Mouse (Mus musculus): ENCODE measurements around the gene Cmpk1. TPM values are rescaled to one million over a fixed set of nuclear protein-coding genes. Genes with fewer than 3 reads are reported as not detected.

The Cmpk1 gene
- polyA plus RNA-seq, 1 experiment from 2014 or later: 64.8 TPM

- no peak for ATAC-seq (ENCODE audit: insufficient number of reproducible peaks, insufficient read depth, low FRiP score, low read depth)
- Histone ChIP-seq H3K27me3 (ENCODE audit: control insufficient read depth, insufficient read depth, low read length) (peaks cover 51% of the 10 kb centered on the region), H3K9ac (ENCODE audit: low read length) (no peak overlapping the region), H3K4me2 (ENCODE audit: low read length) (no peak overlapping the region), H3K4me1 (ENCODE audit: control insufficient read depth in 2 of 2, insufficient read depth in 2 of 2, low read length in 2 of 2) (no peaks in the 10 kb centered on the region; a peak in 1 of 4 replicates), H3K27ac (replicated peaks in 1 of 2; ENCODE audit: control insufficient read depth in 1 of 2, insufficient read depth in 1 of 2, low read depth in 2 of 2, low read length in 2 of 2) (no peak overlapping the region), H3K9me3 (ENCODE audit: control insufficient read depth, low read length) (no peaks in the 10 kb centered on the region), H3K4me3 (ENCODE audit: control insufficient read depth in 1 of 2, insufficient read depth in 1 of 2, low read depth in 1 of 2, low read length in 2 of 2) (no peak overlapping the region), H3K36me3 (ENCODE audit: control insufficient read depth, insufficient read depth, low read length) (no peaks in the 10 kb centered on the region)
- 38% methylated on average over 5 of the region's 5 CpGs for WGBS
These were observed 42.0 kb downstream of the Cmpk1 start for GRCm38 (mm10) chr4:114945021-114945420.

GRCm38 (mm10) chr4:114942583-114942982, 44.5 kb downstream of the Cmpk1 start:
- no peak overlapping the region for H3K4me3 ChIP-seq (ENCODE audit: control insufficient read depth in 1 of 2, insufficient read depth in 1 of 2, low read depth in 1 of 2, low read length in 2 of 2)
- H3K9ac ChIP-seq (ENCODE audit: low read length): no peak overlapping the region
- no peaks in the 10 kb centered on the region; a peak in 1 of 4 replicates for H3K4me1 ChIP-seq (ENCODE audit: control insufficient read depth in 2 of 2, insufficient read depth in 2 of 2, low read length in 2 of 2)
- no peaks in the 10 kb centered on the region for H3K36me3 ChIP-seq (ENCODE audit: control insufficient read depth, insufficient read depth, low read length)
- no peak overlapping the region for H3K27ac ChIP-seq (replicated peaks in 1 of 2; ENCODE audit: control insufficient read depth in 1 of 2, insufficient read depth in 1 of 2, low read depth in 2 of 2, low read length in 2 of 2)
- H3K27me3 ChIP-seq (ENCODE audit: control insufficient read depth, insufficient read depth, low read length): peaks cover 43% of the 10 kb centered on the region
- H3K4me2 ChIP-seq (ENCODE audit: low read length): no peak overlapping the region
- ATAC-seq (ENCODE audit: insufficient number of reproducible peaks, insufficient read depth, low FRiP score, low read depth): no peak
- H3K9me3 ChIP-seq (ENCODE audit: control insufficient read depth, low read length): no peaks in the 10 kb centered on the region
- WGBS: 68% methylated on average over 8 of the region's 8 CpGs

- ATAC-seq (ENCODE audit: insufficient number of reproducible peaks, insufficient read depth, low FRiP score, low read depth): no peak
- 61% methylated on average over 4 of the region's 4 CpGs for WGBS
These were observed 44.9 kb downstream of the Cmpk1 start for GRCm38 (mm10) chr4:114942112-114942511.

DNA sequence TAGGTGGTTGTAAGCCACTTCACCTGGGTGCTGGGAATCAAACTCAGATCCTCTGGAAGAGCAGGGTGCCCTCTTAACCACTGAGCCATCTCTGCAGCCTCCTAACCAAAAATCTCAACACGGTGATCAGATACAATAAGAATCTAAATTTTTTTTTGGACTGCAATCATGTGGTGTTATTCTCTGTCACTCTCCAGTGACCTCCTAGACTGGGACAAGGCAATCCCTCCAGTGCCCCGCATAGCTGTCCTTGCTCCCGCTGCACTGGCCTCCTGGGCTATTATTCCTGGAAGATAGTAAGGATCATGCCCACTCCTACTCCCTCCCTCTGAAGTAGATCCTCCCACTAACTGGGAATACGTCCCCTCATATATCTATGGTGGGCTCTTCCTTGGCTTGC, 45.7 kb downstream of the Cmpk1 start:
- H3K4me1 ChIP-seq (ENCODE audit: control insufficient read depth in 2 of 2, insufficient read depth in 2 of 2, low read length in 2 of 2): no peaks in the 10 kb centered on the region; a peak in 1 of 4 replicates
- no peak overlapping the region for H3K4me3 ChIP-seq (ENCODE audit: control insufficient read depth in 1 of 2, insufficient read depth in 1 of 2, low read depth in 1 of 2, low read length in 2 of 2)
- peaks cover 33% of the 10 kb centered on the region for H3K27me3 ChIP-seq (ENCODE audit: control insufficient read depth, insufficient read depth, low read length)
- no peak overlapping the region for H3K27ac ChIP-seq (replicated peaks in 1 of 2; ENCODE audit: control insufficient read depth in 1 of 2, insufficient read depth in 1 of 2, low read depth in 2 of 2, low read length in 2 of 2)
- no peak overlapping the region for H3K9ac ChIP-seq (ENCODE audit: low read length)
- H3K9me3 ChIP-seq (ENCODE audit: control insufficient read depth, low read length): no peaks in the 10 kb centered on the region
- no peak overlapping the region for H3K4me2 ChIP-seq (ENCODE audit: low read length)
- H3K36me3 ChIP-seq (ENCODE audit: control insufficient read depth, insufficient read depth, low read length): no peaks in the 10 kb centered on the region
- ATAC-seq (ENCODE audit: insufficient number of reproducible peaks, insufficient read depth, low FRiP score, low read depth): no peak
- 70% methylated on average over 4 of the region's 4 CpGs for WGBS

More at GRCm38 (mm10) chr4:114942112-114942511, 44.9 kb downstream of the Cmpk1 start:
- Histone ChIP-seq H3K9ac (ENCODE audit: low read length) (no peak overlapping the region), H3K4me2 (ENCODE audit: low read length) (no peak overlapping the region), H3K27me3 (ENCODE audit: control insufficient read depth, insufficient read depth, low read length) (peaks cover 41% of the 10 kb centered on the region), H3K9me3 (ENCODE audit: control insufficient read depth, low read length) (no peaks in the 10 kb centered on the region), H3K4me1 (ENCODE audit: control insufficient read depth in 2 of 2, insufficient read depth in 2 of 2, low read length in 2 of 2) (no peaks in the 10 kb centered on the region; a peak in 1 of 4 replicates), H3K27ac (replicated peaks in 1 of 2; ENCODE audit: control insufficient read depth in 1 of 2, insufficient read depth in 1 of 2, low read depth in 2 of 2, low read length in 2 of 2) (no peak overlapping the region), H3K4me3 (ENCODE audit: control insufficient read depth in 1 of 2, insufficient read depth in 1 of 2, low read depth in 1 of 2, low read length in 2 of 2) (no peak overlapping the region), H3K36me3 (ENCODE audit: control insufficient read depth, insufficient read depth, low read length) (no peaks in the 10 kb centered on the region)

- Histone ChIP-seq H3K9me3 (ENCODE audit: control insufficient read depth, low read length) (no peaks in the 10 kb centered on the region), H3K36me3 (ENCODE audit: control insufficient read depth, insufficient read depth, low read length) (no peaks in the 10 kb centered on the region), H3K27me3 (ENCODE audit: control insufficient read depth, insufficient read depth, low read length) (peaks cover 29% of the 10 kb centered on the region), H3K9ac (ENCODE audit: low read length) (no peak overlapping the region), H3K4me3 (ENCODE audit: control insufficient read depth in 1 of 2, insufficient read depth in 1 of 2, low read depth in 1 of 2, low read length in 2 of 2) (no peak overlapping the region), H3K4me2 (ENCODE audit: low read length) (no peak overlapping the region), H3K27ac (replicated peaks in 1 of 2; ENCODE audit: control insufficient read depth in 1 of 2, insufficient read depth in 1 of 2, low read depth in 2 of 2, low read length in 2 of 2) (no peak overlapping the region), H3K4me1 (ENCODE audit: control insufficient read depth in 2 of 2, insufficient read depth in 2 of 2, low read length in 2 of 2) (no peaks in the 10 kb centered on the region)
- 44% methylated on average over 3 of the region's 3 CpGs for WGBS
- ATAC-seq (ENCODE audit: insufficient number of reproducible peaks, insufficient read depth, low FRiP score, low read depth): no peak
These were observed 48.8 kb downstream of the Cmpk1 start for GRCm38 (mm10) chr4:114938248-114938647.

- H3K27me3 ChIP-seq (ENCODE audit: control insufficient read depth, insufficient read depth, low read length): peaks cover 35% of the 10 kb centered on the region
- no peaks in the 10 kb centered on the region for H3K4me1 ChIP-seq (ENCODE audit: control insufficient read depth in 2 of 2, insufficient read depth in 2 of 2, low read length in 2 of 2)
- no peaks in the 10 kb centered on the region for H3K9me3 ChIP-seq (ENCODE audit: control insufficient read depth, low read length)
- 51% methylated on average over 4 of the region's 4 CpGs for WGBS
- no peak overlapping the region for H3K9ac ChIP-seq (ENCODE audit: low read length)
- ATAC-seq (ENCODE audit: insufficient number of reproducible peaks, insufficient read depth, low FRiP score, low read depth): no peak
- no peaks in the 10 kb centered on the region for H3K36me3 ChIP-seq (ENCODE audit: control insufficient read depth, insufficient read depth, low read length)
- no peak overlapping the region for H3K4me3 ChIP-seq (ENCODE audit: control insufficient read depth in 1 of 2, insufficient read depth in 1 of 2, low read depth in 1 of 2, low read length in 2 of 2)
- no peak overlapping the region for H3K27ac ChIP-seq (replicated peaks in 1 of 2; ENCODE audit: control insufficient read depth in 1 of 2, insufficient read depth in 1 of 2, low read depth in 2 of 2, low read length in 2 of 2)
- no peak overlapping the region for H3K4me2 ChIP-seq (ENCODE audit: low read length)
These were observed 49.5 kb downstream of the Cmpk1 start for GRCm38 (mm10) chr4:114937459-114938047.

GRCm38 (mm10) chr4:114934188-114934587, 52.9 kb downstream of the Cmpk1 start:
- Histone ChIP-seq H3K4me2 (ENCODE audit: low read length) (no peak overlapping the region), H3K9ac (ENCODE audit: low read length) (no peak overlapping the region), H3K4me1 (ENCODE audit: control insufficient read depth in 2 of 2, insufficient read depth in 2 of 2, low read length in 2 of 2) (no peaks in the 10 kb centered on the region), H3K27me3 (ENCODE audit: control insufficient read depth, insufficient read depth, low read length) (peaks cover 50% of the 10 kb centered on the region), H3K4me3 (ENCODE audit: control insufficient read depth in 1 of 2, insufficient read depth in 1 of 2, low read depth in 1 of 2, low read length in 2 of 2) (no peak overlapping the region), H3K27ac (replicated peaks in 1 of 2; ENCODE audit: control insufficient read depth in 1 of 2, insufficient read depth in 1 of 2, low read depth in 2 of 2, low read length in 2 of 2) (no peak overlapping the region), H3K9me3 (ENCODE audit: control insufficient read depth, low read length) (no peaks in the 10 kb centered on the region), H3K36me3 (ENCODE audit: control insufficient read depth, insufficient read depth, low read length) (no peaks in the 10 kb centered on the region)
- 81% methylated on average over 6 of the region's 6 CpGs for WGBS
- no peak for ATAC-seq (ENCODE audit: insufficient number of reproducible peaks, insufficient read depth, low FRiP score, low read depth)

GRCm38 (mm10) chr4:114932747-114933146, 54.3 kb downstream of the Cmpk1 start:
- no peaks in the 10 kb centered on the region for H3K36me3 ChIP-seq (ENCODE audit: control insufficient read depth, insufficient read depth, low read length)
- H3K4me2 ChIP-seq (ENCODE audit: low read length): no peak overlapping the region
- no peak for ATAC-seq (ENCODE audit: insufficient number of reproducible peaks, insufficient read depth, low FRiP score, low read depth)
- H3K9me3 ChIP-seq (ENCODE audit: control insufficient read depth, low read length): no peaks in the 10 kb centered on the region
- no peak overlapping the region for H3K27ac ChIP-seq (replicated peaks in 1 of 2; ENCODE audit: control insufficient read depth in 1 of 2, insufficient read depth in 1 of 2, low read depth in 2 of 2, low read length in 2 of 2)
- H3K4me3 ChIP-seq (ENCODE audit: control insufficient read depth in 1 of 2, insufficient read depth in 1 of 2, low read depth in 1 of 2, low read length in 2 of 2): no peak overlapping the region
- WGBS: 81% methylated on average over 4 of the region's 4 CpGs
- H3K27me3 ChIP-seq (ENCODE audit: control insufficient read depth, insufficient read depth, low read length): peaks cover 56% of the 10 kb centered on the region
- no peak overlapping the region for H3K9ac ChIP-seq (ENCODE audit: low read length)
- H3K4me1 ChIP-seq (ENCODE audit: control insufficient read depth in 2 of 2, insufficient read depth in 2 of 2, low read length in 2 of 2): no peaks in the 10 kb centered on the region

Measured in heart, embryonic 14.5 days (tissue).